Mouse (Mus musculus) midbrain, embryonic 16.5 days (tissue): ENCODE results near the gene Tmem253. TPM values are rescaled to one million over a fixed set of nuclear protein-coding genes. Genes with fewer than 3 reads are reported as not detected.

ENCODE experiments used
- ATAC-seq: fragments of 200-750 bp; cut with Nextera tagmentation; 2 replicates; pipeline ENCODE4 v1.8.0; 2017; ENCODE audit warnings: moderate TSS enrichment
- H3K27ac ChIP-seq: fragments of 300-500 bp; sonication (generic); 2 replicates; pipeline ENCODE4 v1.5.1; 2014; ENCODE audit warnings: mild to moderate bottlenecking, low read length, mixed read lengths
- H3K27me3 ChIP-seq: fragments of 300-500 bp; sonication (generic); 2 replicates; pipeline ENCODE4 v1.6.1; 2014; ENCODE audit warnings: low read depth, low read length, mixed read lengths; ENCODE audit not compliant: control insufficient read depth, insufficient read depth
- H3K36me3 ChIP-seq: fragments of 300-500 bp; sonication (generic); 2 replicates; pipeline ENCODE4 v1.6.1; 2014; ENCODE audit warnings: mild to moderate bottlenecking, low read length, moderate library complexity, mixed read lengths; ENCODE audit not compliant: control insufficient read depth, insufficient read depth
- H3K4me1 ChIP-seq: fragments of 300-500 bp; sonication (generic); 2 replicates; pipeline ENCODE4 v1.6.1; 2014; ENCODE audit warnings: mild to moderate bottlenecking, low read length, mixed read lengths; ENCODE audit not compliant: control insufficient read depth, insufficient read depth
- H3K4me2 ChIP-seq: fragments of 300-500 bp; sonication (generic); 2 replicates; pipeline ENCODE4 v1.6.1; 2014; ENCODE audit warnings: mild to moderate bottlenecking, low read length, mixed read lengths
- H3K4me3 ChIP-seq: fragments of 300-500 bp; sonication (generic); 2 replicates; pipeline ENCODE4 v1.5.1; 2014; ENCODE audit warnings: low read depth, mild to moderate bottlenecking, low read length, moderate library complexity, mixed read lengths
- H3K9ac ChIP-seq: fragments of 300-500 bp; sonication (generic); 2 replicates; pipeline ENCODE4 v1.6.1; 2014; ENCODE audit warnings: low read depth, low read length, mixed read lengths
- H3K9me3 ChIP-seq: fragments of 300-500 bp; sonication (generic); replicated peaks from 2 replicates; pipeline ENCODE4 v1.6.1; 2014; ENCODE audit warnings: mild to moderate bottlenecking, low read length, mixed read lengths; ENCODE audit not compliant: control insufficient read depth, poor library complexity, severe bottlenecking
- WGBS: fragments of 180-500 bp; shearing (Covaris S2); extraction: QIAGEN DNeasy Blood & Tissue Kit; methylation state at CpG from one replicate; pipeline ENCODE4 v1.1.7; 2014; 5-methylcytosine and 5-hydroxymethylcytosine counted together
- polyA plus RNA-seq: library from polyadenylated mRNA; unstranded; fragments of >200 nt; fragmentation: Nextera tagmentation; extraction: Ambion mirVana; gene quantifications from 2 replicates; pipeline ENCODE4 v1.2.1, GENCODE M21; 2015

Gene Tmem253
- polyA plus RNA-seq, 1 experiment from 2014 or later = 0.16 TPM

DNA sequence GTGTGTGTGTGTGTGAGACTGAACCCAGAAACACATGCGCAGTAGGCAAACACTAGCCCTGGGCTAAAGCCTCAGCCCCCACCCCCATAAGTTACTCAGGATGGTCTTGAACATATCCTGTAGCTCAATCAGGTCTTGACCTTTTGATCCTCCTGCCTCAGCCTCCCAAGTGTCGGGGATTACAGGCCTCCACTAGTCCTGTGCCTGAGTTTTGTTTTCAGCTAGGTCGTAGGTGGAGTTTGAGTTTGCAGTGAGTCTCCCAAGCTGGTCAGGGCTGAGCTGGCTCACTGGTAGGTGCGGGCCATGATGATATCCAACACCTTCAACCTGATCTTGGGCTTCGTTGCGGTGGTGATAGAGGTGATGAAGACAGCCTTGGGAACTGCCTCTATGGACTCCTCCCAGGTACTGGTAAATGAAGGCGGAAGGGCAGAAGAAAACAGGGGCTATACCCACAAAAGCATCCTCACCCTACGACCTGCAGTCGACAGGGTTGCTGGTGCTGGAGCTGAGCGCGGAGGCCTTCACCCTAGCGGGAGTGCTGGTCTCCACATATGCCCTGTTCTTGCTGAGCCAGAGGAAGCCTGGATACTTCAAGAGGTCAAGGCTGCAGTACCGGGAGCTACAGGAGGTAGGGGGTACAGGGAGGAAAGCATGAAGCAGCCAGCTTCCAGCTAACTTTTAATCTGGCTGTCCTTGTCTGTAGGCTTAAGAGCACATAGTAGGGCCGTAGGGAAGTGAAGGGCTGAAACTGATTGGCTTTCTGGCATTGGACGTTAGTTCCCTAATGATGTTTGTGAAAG, 3.0 kb downstream of the Tmem253 start:
- Histone ChIP-seq H3K4me1 (peaks cover 39% of the 10 kb centered on the region), H3K4me3 (peak overlapping the region; percentile 59)

DNA sequence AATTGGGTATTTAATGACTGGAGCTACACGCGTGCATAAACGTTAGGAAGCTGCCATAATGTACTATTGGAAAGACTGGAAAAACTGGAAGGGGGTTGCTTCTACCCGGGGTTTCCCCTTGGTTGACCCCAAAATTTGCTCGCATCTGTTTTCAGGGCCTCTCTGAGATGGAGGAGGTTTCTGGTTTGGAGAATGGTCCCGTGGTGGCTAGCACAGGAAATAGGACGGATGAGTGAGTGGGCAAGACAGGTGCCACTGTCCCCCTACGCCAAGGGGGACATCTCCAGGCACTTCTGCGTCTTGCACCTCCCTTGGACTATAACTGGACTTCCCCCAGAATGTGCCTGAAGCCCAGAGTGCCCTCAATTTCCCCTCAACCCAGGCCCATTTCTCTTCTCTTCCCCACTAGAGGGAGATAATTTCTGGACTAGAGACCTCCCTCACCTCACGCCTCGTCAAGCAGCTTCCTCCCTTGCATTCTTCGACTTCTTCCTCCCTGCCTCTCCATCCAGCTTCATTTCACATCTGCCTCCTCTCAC, 3.7 kb downstream of the Tmem253 start:
- peaks cover 43% of the 10 kb centered on the region for H3K4me1 ChIP-seq
- 32% methylated on average over 12 of the region's 12 CpGs for whole genome bisulfite sequencing
- ATAC-seq = no peak

More for the DNA sequence above, 3.0 kb downstream of the Tmem253 start:
- ATAC-seq = no peak
- Histone ChIP-seq H3K9me3 (no peaks in the 10 kb centered on the region), H3K4me2 (peak overlapping the region; percentile 70), H3K27me3 (no peaks in the 10 kb centered on the region), H3K9ac (peak overlapping the region; percentile 87), H3K27ac (peak overlapping the region; percentile 99), H3K36me3 (no peaks in the 10 kb centered on the region)
- WGBS = 88% methylated on average over 15 of the region's 15 CpGs

DNA sequence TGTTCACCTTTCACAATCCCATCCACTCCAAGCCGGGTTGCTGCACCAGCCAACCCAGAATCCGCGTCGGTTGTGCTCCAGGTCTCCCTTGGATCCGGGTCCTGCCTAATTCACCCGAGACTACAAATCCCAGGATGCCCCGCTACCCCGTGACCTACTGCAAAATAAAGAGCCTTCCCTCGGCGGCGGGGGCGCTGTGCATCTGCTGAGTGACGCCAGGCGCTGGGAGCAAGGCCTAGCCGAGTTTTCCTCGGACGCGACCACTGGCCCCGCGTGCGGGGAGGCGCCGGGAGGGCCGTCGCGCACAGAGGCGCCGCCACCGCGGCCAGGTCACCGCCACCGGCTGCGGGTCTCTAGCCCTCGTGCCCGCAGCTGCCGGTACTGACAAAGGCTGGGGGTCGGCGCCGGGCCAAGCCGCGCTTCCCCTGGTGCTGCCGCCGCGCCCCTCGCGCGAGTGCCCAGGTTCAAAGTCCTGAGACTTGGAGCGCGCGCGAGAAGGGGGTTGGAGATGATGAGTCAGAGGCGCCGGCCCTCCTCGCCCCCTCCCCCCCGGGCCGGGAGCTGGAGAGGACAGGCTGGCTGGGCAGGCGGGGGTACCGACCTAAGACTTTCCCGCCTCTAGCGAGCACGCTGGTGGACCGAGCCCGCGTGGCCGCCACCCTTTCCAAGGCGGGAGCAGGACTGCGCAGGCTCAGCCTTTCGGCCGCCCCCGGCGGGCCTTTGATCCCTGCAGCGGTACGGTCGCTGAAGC, 4.3 kb downstream of the Tmem253 start:
- H3K9ac ChIP-seq = peak overlapping the region; percentile 87
- H3K4me2 ChIP-seq = peak overlapping the region; percentile 70
- peak; percentile 90 for ATAC-seq
- H3K4me1 ChIP-seq = peaks cover 43% of the 10 kb centered on the region
- peak overlapping the region; percentile 99 for H3K27ac ChIP-seq
- WGBS = under 1% methylated on average over 60 of the region's 74 CpGs
- peak overlapping the region; percentile 59 for H3K4me3 ChIP-seq
- H3K27me3 ChIP-seq = no peaks in the 10 kb centered on the region
- no peaks in the 10 kb centered on the region for H3K36me3 ChIP-seq
- no peaks in the 10 kb centered on the region for H3K9me3 ChIP-seq

More for the DNA sequence above, 3.7 kb downstream of the Tmem253 start:
- no peaks in the 10 kb centered on the region for H3K36me3 ChIP-seq
- H3K4me2 ChIP-seq = peak overlapping the region; percentile 70
- peak overlapping the region; percentile 99 for H3K27ac ChIP-seq
- no peaks in the 10 kb centered on the region for H3K27me3 ChIP-seq
- H3K9ac ChIP-seq = peak overlapping the region; percentile 87
- H3K4me3 ChIP-seq = peak overlapping the region; percentile 59
- no peaks in the 10 kb centered on the region for H3K9me3 ChIP-seq

DNA sequence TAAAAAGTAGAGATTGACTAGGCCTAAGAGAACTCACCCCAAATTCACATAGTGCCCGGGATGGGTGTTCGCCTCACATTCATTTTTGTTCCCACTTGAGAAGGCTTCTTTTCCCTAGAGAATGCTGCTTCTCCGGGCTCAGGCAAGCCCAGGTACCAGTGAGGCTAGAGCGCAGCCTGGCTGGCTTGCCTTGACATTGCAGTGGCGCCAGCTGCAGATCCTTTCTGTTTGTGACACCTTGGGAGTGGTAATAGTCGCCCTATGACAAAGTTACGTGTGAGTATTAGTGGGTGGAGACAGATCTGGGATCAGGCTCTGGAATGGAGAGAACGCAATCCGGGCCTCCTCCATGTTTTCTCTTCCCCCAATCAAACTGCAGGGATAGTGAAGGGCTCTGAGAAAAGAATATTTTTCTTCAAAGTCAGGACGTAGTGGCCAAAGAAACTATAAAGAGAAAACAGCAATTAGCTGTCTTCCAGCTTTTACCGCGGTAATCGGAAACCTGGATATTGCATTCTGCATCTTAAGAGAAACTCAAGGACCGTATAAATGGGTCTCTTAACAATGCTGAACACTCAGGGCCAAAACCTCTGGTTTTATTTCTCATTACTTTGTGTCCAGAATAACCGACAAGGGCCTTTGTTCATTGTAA, 5.2 kb downstream of the Tmem253 start, which contains the start of gene Zfp219:
TSS of gene Zfp219 (minus strand) at position 248 of the 652 bp plus-strand sequence.
- 5% methylated on average over 15 of the region's 15 CpGs for WGBS

DNA sequence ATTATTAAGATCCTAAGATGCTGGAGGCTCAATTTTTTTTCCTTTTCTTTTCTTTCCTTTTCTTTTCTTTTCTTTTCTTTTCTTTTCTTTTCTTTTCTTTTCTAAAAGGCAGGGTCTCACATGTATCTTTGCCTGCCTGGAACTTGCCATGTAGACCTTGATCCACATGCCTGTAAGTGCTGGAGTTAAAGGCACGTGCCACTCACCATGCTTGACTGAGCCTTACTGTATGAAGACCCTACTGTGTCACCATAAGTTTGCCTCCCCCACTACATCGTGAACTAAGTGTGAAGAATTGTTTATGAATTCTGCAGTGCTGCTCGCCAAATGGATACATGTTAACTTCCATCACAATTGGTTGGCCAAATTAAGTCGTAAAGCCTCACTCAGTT, 5.7 kb downstream of the Tmem253 start:
- Histone ChIP-seq H3K4me2 (peak overlapping the region; percentile 70), H3K9ac (no peak overlapping the region), H3K36me3 (no peaks in the 10 kb centered on the region), H3K9me3 (no peaks in the 10 kb centered on the region), H3K4me1 (peaks cover 31% of the 10 kb centered on the region), H3K27me3 (no peaks in the 10 kb centered on the region), H3K27ac (peak overlapping the region; percentile 99), H3K4me3 (no peak overlapping the region)
- WGBS = 58% methylated on average over 4 of the region's 4 CpGs
- no peak for ATAC-seq

More for the DNA sequence above, 5.2 kb downstream of the Tmem253 start, which contains the start of gene Zfp219:
- Histone ChIP-seq H3K4me2 (peak within 1 kb of the TSS; percentile 70), H3K4me3 (peak within 1 kb of the TSS; percentile 59), H3K27ac (peak within 1 kb of the TSS; percentile 99), H3K27me3 (no peaks in the 10 kb centered on the region), H3K36me3 (no peaks in the 10 kb centered on the region), H3K4me1 (peaks cover 37% of the 10 kb centered on the region), H3K9me3 (no peaks in the 10 kb centered on the region), H3K9ac (peak within 1 kb of the TSS; percentile 87)
- peak; percentile 73 for ATAC-seq

DNA sequence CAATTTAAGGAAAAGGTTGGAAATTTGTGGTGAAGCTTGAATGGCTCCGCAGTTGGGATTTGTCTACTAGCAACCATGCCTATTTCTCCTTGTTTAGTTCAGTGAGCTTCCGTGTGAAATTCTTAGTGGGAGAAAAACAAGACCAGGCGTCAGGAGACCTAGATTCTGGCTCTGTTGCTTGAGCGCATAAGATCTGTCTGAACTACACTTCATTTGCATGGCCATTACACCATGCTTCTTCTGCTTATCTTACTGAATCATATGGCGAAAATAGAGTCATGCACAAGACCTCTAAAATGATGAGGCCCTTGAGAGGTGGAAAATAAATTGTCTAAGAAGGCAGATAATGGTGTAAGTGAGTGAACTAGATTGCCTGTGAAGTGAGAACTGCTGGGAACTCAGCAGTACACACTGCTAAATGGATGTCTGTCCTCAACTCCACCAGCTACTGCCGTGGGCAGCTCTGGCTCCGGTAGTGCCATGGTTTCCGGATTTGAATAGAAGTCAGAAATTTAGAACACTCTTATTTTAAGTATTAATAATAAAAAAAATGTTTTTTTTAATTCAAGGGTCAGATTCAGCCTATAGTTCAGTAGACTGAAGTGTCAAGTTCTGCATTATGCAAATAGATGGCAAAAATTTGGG, 6.2 kb downstream of the Tmem253 start:
- no peaks in the 10 kb centered on the region for H3K27me3 ChIP-seq
- H3K27ac ChIP-seq = no peak overlapping the region
- no peaks in the 10 kb centered on the region for H3K9me3 ChIP-seq
- H3K4me1 ChIP-seq = peaks cover 29% of the 10 kb centered on the region
- no peak for ATAC-seq
- H3K4me3 ChIP-seq = no peak overlapping the region
- H3K9ac ChIP-seq = no peak overlapping the region
- 86% methylated on average over 8 of the region's 8 CpGs for WGBS
- no peak overlapping the region for H3K4me2 ChIP-seq
- H3K36me3 ChIP-seq = no peaks in the 10 kb centered on the region

DNA sequence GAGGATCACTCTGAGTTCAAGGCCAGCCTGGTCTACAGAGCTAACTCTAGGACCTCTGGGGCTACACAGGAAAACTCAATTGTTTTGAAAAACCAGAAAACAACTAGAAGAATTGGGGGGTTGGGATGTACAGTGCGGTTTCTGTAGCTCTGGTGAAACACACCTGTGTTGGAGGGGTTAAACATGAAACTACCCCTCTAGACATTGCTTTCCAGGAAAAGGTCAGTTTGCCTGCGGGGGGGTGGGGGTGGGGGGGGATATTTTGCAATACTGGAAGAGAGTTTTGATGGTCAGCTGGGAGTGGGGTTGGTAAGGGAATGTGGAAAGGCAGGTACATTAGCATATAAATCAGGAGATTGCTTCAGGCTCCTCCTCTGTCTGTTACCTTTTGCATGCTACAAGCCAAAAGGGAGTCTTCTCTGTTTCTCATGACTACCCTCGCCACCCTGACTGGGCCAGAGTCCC, 6.8 kb downstream of the Tmem253 start:
- no peak for ATAC-seq
- Histone ChIP-seq H3K4me2 (peak overlapping the region; percentile 54; the same call in 1 of the 2 replicates), H3K9ac (no peak overlapping the region), H3K27ac (no peak overlapping the region), H3K9me3 (no peaks in the 10 kb centered on the region), H3K4me3 (no peak overlapping the region), H3K4me1 (peaks cover 29% of the 10 kb centered on the region), H3K36me3 (no peaks in the 10 kb centered on the region), H3K27me3 (no peaks in the 10 kb centered on the region)
- 67% methylated on average over 3 of the region's 3 CpGs for WGBS
